Mouse (Mus musculus): ENCODE data around the gene Slc17a3. TPM values are rescaled to one million over a fixed set of nuclear protein-coding genes. Genes with fewer than 3 reads are reported as not detected.

The Slc17a3 gene
- not detected in 2 replicates for polyA plus RNA-seq (2014; fragmentation: Nextera tagmentation; extraction: Ambion mirVana)

- Histone ChIP-seq H3K36me3 (ENCODE audit: control insufficient read depth, insufficient read depth, low read length) (no peaks in the 10 kb centered on the region), H3K27ac (ENCODE audit: low read depth, low read length) (no peak within 1 kb of the TSS), H3K4me3 (ENCODE audit: low read depth, low read length) (no peak within 1 kb of the TSS), H3K4me1 (ENCODE audit: control insufficient read depth, insufficient read depth, low read length) (no peaks in the 10 kb centered on the region), H3K9ac (replicated peaks; ENCODE audit: low read depth, low read length) (no peak within 1 kb of the TSS), H3K4me2 (ENCODE audit: low read depth, low read length) (no peak within 1 kb of the TSS), H3K9me3 (ENCODE audit: control insufficient read depth, low read length) (no peaks in the 10 kb centered on the region), H3K27me3 (ENCODE audit: control insufficient read depth, insufficient read depth, low read length) (no peaks in the 10 kb centered on the region)
- WGBS, result 86% methylated on average over 2 of the region's 2 CpGs
- ATAC-seq (ENCODE audit: low read depth), result no peak
These were observed at the start of gene Slc17a3 for GRCm38 (mm10) chr13:23839308-23839707. Slc17a3 (plus strand) TSS chr13:23839434.

- Histone ChIP-seq H3K27ac (ENCODE audit: low read depth, low read length) (no peak overlapping the region), H3K9ac (replicated peaks; ENCODE audit: low read depth, low read length) (no peak overlapping the region), H3K4me2 (ENCODE audit: low read depth, low read length) (no peak overlapping the region), H3K4me3 (ENCODE audit: low read depth, low read length) (no peak overlapping the region), H3K9me3 (ENCODE audit: control insufficient read depth, low read length) (no peaks in the 10 kb centered on the region), H3K27me3 (ENCODE audit: control insufficient read depth, insufficient read depth, low read length) (no peaks in the 10 kb centered on the region), H3K36me3 (ENCODE audit: control insufficient read depth, insufficient read depth, low read length) (no peaks in the 10 kb centered on the region), H3K4me1 (ENCODE audit: control insufficient read depth, insufficient read depth, low read length) (no peaks in the 10 kb centered on the region)
- peak; percentile 88 for ATAC-seq (ENCODE audit: low read depth)
- 49% methylated on average over 2 of the region's 2 CpGs for WGBS
These were observed 46.7 kb upstream of the Slc17a3 start for GRCm38 (mm10) chr13:23792520-23792919.

DNA sequence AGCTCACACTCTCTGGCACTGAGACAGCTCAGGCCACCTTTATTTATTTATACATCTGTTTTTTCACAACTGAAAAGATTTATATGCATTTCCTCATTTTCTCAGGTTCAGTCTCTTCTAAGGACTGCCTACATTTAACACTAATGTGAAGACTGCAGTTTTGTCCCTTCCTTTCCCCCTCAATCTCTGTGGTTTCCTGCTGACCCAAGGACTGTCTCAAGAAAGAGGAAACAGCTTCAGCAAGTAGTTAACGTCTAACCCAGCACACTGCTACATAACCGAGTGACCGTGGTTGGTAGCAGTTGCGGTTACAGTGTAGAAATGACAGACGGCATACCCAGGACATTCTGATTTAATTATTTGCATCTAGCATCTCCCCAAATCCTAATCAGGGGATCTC lies 39.8 kb upstream of the Slc17a3 start:
- Histone ChIP-seq H3K27me3 (ENCODE audit: control insufficient read depth, insufficient read depth, low read length) (no peaks in the 10 kb centered on the region), H3K9ac (replicated peaks; ENCODE audit: low read depth, low read length) (no peak overlapping the region), H3K4me2 (ENCODE audit: low read depth, low read length) (no peak overlapping the region), H3K4me3 (ENCODE audit: low read depth, low read length) (no peak overlapping the region), H3K9me3 (ENCODE audit: control insufficient read depth, low read length) (no peaks in the 10 kb centered on the region), H3K4me1 (ENCODE audit: control insufficient read depth, insufficient read depth, low read length) (no peaks in the 10 kb centered on the region), H3K27ac (ENCODE audit: low read depth, low read length) (no peak overlapping the region), H3K36me3 (ENCODE audit: control insufficient read depth, insufficient read depth, low read length) (no peaks in the 10 kb centered on the region)
- 85% methylated on average over 5 of the region's 5 CpGs for WGBS
- ATAC-seq (ENCODE audit: low read depth), result no peak

GRCm38 (mm10) chr13:23804532-23804931 lies 34.7 kb upstream of the Slc17a3 start:
- H3K4me3 ChIP-seq (ENCODE audit: low read depth, low read length), result no peak overlapping the region
- H3K9ac ChIP-seq (replicated peaks; ENCODE audit: low read depth, low read length), result no peak overlapping the region
- WGBS, result 83% methylated on average over 2 of the region's 2 CpGs
- no peak overlapping the region for H3K27ac ChIP-seq (ENCODE audit: low read depth, low read length)
- no peaks in the 10 kb centered on the region for H3K9me3 ChIP-seq (ENCODE audit: control insufficient read depth, low read length)
- no peaks in the 10 kb centered on the region for H3K27me3 ChIP-seq (ENCODE audit: control insufficient read depth, insufficient read depth, low read length)
- H3K4me2 ChIP-seq (ENCODE audit: low read depth, low read length), result no peak overlapping the region
- ATAC-seq (ENCODE audit: low read depth), result no peak
- no peaks in the 10 kb centered on the region for H3K4me1 ChIP-seq (ENCODE audit: control insufficient read depth, insufficient read depth, low read length)
- no peaks in the 10 kb centered on the region for H3K36me3 ChIP-seq (ENCODE audit: control insufficient read depth, insufficient read depth, low read length)

DNA sequence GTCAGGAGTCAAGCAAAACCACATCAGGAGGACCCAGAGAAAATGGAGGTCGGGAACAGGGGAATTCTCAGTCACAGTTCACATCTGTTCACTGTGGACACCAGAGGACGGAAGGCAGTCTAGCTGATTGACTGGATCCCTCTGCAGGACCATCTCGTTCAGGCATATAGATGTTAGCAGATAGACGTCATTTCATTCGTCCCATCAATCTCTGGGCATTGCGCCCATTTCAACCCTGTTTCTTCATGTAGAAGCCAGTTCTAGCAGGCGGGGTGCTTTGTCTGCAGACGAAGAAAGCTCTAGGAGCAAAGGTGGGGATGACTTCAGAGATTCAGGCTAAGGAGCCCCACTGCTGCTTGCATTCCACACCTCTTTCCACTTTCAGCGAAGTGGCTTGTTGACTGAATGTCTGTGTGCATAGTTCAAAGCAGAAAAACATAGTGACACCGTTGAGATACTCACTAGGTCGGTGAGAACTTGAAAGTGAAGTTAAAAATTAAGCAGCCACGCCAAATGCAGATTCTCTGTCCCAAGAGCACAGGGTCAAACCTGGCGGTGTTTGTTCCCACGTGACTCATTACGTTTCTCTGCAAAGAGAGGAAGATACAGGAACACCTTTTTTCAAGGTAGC lies 32.7 kb upstream of the Slc17a3 start, which contains the start of gene Slc17a2:
Slc17a2 (plus strand) TSS at position 572 of the 631 bp plus-strand sequence.
- H3K9ac ChIP-seq (replicated peaks; ENCODE audit: low read depth, low read length), result no peak within 1 kb of the TSS
- H3K9me3 ChIP-seq (ENCODE audit: control insufficient read depth, low read length), result no peaks in the 10 kb centered on the region
- H3K27ac ChIP-seq (ENCODE audit: low read depth, low read length), result no peak within 1 kb of the TSS
- H3K36me3 ChIP-seq (ENCODE audit: control insufficient read depth, insufficient read depth, low read length), result no peaks in the 10 kb centered on the region
- no peaks in the 10 kb centered on the region for H3K4me1 ChIP-seq (ENCODE audit: control insufficient read depth, insufficient read depth, low read length)
- WGBS, result 91% methylated on average over 15 of the region's 15 CpGs
- H3K27me3 ChIP-seq (ENCODE audit: control insufficient read depth, insufficient read depth, low read length), result no peaks in the 10 kb centered on the region
- no peak within 1 kb of the TSS for H3K4me2 ChIP-seq (ENCODE audit: low read depth, low read length)
- ATAC-seq (ENCODE audit: low read depth), result no peak
- no peak within 1 kb of the TSS for H3K4me3 ChIP-seq (ENCODE audit: low read depth, low read length)

DNA sequence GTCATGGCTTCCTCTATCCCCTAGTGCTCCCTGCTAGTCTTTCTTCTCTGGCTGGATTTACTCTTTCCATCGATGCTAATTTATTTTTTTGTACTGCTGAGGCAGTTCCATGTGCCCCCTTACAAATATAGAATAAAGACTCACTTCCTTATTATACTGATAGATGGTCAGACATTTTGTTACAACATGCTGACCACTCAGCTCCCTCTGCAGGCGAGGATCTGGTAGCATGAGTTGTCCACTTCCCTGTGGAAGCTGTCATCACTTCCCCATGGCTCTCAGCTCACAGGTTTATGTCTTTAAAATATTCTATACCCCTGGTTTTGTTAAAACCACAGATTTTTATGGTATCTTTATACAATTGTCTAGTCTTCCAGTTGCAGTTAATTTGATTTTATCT lies 23.1 kb upstream of the Slc17a3 start:
- WGBS, result 71% methylated on average over 2 of the region's 2 CpGs
- Histone ChIP-seq H3K4me1 (ENCODE audit: control insufficient read depth, insufficient read depth, low read length) (no peaks in the 10 kb centered on the region), H3K27ac (ENCODE audit: low read depth, low read length) (no peak overlapping the region), H3K4me2 (ENCODE audit: low read depth, low read length) (no peak overlapping the region), H3K36me3 (ENCODE audit: control insufficient read depth, insufficient read depth, low read length) (no peaks in the 10 kb centered on the region), H3K9me3 (ENCODE audit: control insufficient read depth, low read length) (no peaks in the 10 kb centered on the region), H3K9ac (replicated peaks; ENCODE audit: low read depth, low read length) (no peak overlapping the region), H3K4me3 (ENCODE audit: low read depth, low read length) (no peak overlapping the region), H3K27me3 (ENCODE audit: control insufficient read depth, insufficient read depth, low read length) (no peaks in the 10 kb centered on the region)
- no peak for ATAC-seq (ENCODE audit: low read depth)

DNA sequence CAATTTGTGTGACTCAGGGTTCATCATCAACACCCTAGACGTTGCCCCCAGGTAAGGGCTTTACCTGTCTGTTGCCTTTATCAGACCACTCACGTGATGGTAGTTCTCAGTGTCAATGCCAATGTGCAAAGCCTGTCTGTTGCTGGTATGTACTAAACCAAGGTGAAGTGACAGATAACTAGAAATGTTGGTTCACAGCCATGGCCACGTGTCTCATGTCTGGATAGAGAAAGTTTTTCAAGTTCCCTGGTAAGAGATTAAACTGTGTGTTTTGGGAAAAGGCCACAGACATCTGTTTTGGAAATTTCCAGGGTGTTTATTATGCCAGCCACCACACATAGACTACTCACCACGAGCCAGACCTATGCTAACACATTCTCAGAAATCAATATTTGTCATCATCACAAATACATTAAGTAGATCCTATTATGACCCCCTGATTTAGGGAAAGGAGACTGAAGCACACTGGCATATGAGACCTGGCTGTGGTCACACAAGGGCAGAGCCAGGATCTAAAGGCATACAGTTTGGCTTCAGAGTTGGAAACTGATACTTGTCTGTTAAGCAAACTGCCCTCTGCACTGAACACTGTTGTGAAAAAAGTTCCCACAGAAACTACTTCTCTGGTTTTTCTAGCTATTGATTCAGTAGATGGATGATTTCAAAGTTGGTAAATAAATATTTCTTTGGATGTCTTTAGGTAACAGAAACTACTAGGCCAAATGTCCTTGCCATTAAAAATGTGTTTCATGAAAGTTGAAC lies 18.9 kb upstream of the Slc17a3 start:
- H3K9me3 ChIP-seq (ENCODE audit: control insufficient read depth, low read length), result no peaks in the 10 kb centered on the region
- no peaks in the 10 kb centered on the region for H3K36me3 ChIP-seq (ENCODE audit: control insufficient read depth, insufficient read depth, low read length)
- H3K4me3 ChIP-seq (ENCODE audit: low read depth, low read length), result no peak overlapping the region
- 69% methylated on average over 4 of the region's 4 CpGs for WGBS
- H3K27ac ChIP-seq (ENCODE audit: low read depth, low read length), result no peak overlapping the region
- no peak overlapping the region for H3K9ac ChIP-seq (replicated peaks; ENCODE audit: low read depth, low read length)
- no peaks in the 10 kb centered on the region for H3K4me1 ChIP-seq (ENCODE audit: control insufficient read depth, insufficient read depth, low read length)
- H3K27me3 ChIP-seq (ENCODE audit: control insufficient read depth, insufficient read depth, low read length), result no peaks in the 10 kb centered on the region
- no peak for ATAC-seq (ENCODE audit: low read depth)
- H3K4me2 ChIP-seq (ENCODE audit: low read depth, low read length), result no peak overlapping the region

- H3K9ac ChIP-seq (replicated peaks; ENCODE audit: low read depth, low read length), result no peak overlapping the region
- WGBS, result 86% methylated on average over 3 of the region's 3 CpGs
- H3K27ac ChIP-seq (ENCODE audit: low read depth, low read length), result no peak overlapping the region
- no peaks in the 10 kb centered on the region for H3K9me3 ChIP-seq (ENCODE audit: control insufficient read depth, low read length)
- H3K4me3 ChIP-seq (ENCODE audit: low read depth, low read length), result no peak overlapping the region
- H3K4me2 ChIP-seq (ENCODE audit: low read depth, low read length), result no peak overlapping the region
- H3K4me1 ChIP-seq (ENCODE audit: control insufficient read depth, insufficient read depth, low read length), result no peaks in the 10 kb centered on the region
- H3K27me3 ChIP-seq (ENCODE audit: control insufficient read depth, insufficient read depth, low read length), result no peaks in the 10 kb centered on the region
- no peaks in the 10 kb centered on the region for H3K36me3 ChIP-seq (ENCODE audit: control insufficient read depth, insufficient read depth, low read length)
- no peak for ATAC-seq (ENCODE audit: low read depth)
These were observed 17.0 kb upstream of the Slc17a3 start for GRCm38 (mm10) chr13:23822213-23822612.

- H3K9ac ChIP-seq (replicated peaks; ENCODE audit: low read depth, low read length), result no peak overlapping the region
- 67% methylated on average over 3 of the region's 3 CpGs for WGBS
- no peaks in the 10 kb centered on the region for H3K27me3 ChIP-seq (ENCODE audit: control insufficient read depth, insufficient read depth, low read length)
- ATAC-seq (ENCODE audit: low read depth), result no peak
- H3K4me1 ChIP-seq (ENCODE audit: control insufficient read depth, insufficient read depth, low read length), result no peaks in the 10 kb centered on the region
- no peak overlapping the region for H3K4me3 ChIP-seq (ENCODE audit: low read depth, low read length)
- no peaks in the 10 kb centered on the region for H3K36me3 ChIP-seq (ENCODE audit: control insufficient read depth, insufficient read depth, low read length)
- no peaks in the 10 kb centered on the region for H3K9me3 ChIP-seq (ENCODE audit: control insufficient read depth, low read length)
- no peak overlapping the region for H3K4me2 ChIP-seq (ENCODE audit: low read depth, low read length)
- no peak overlapping the region for H3K27ac ChIP-seq (ENCODE audit: low read depth, low read length)
These were observed 12.6 kb upstream of the Slc17a3 start for GRCm38 (mm10) chr13:23826606-23827005.

All from neural tube, embryonic 14.5 days (tissue).